Mouse (Mus musculus) ES-E14 (cell line): ENCODE measurements at regions not wholly inside any gene's neighbourhood (a gene's known extent, or its start where the extent isn't known, plus 50 kb on each side); places are given as distances from the start of the nearest gene placed in this dataset.
"Not testable (repeated sequence)": the region's sequence is repeated elsewhere in the genome, so short reads cannot be mapped to it uniquely, and the experiment has no call there.

Experiments
- DNase-seq: peaks from one replicate; pipeline ENCODE4 v3.0.0-alpha.2; 2013; ENCODE audit warnings: low read depth, low spot score
- H3K27ac ChIP-seq: 2 replicates; pipeline ENCODE4 v1.5.1; 2012; ENCODE audit warnings: low read depth, mild to moderate bottlenecking, low read length, moderate library complexity, mixed read lengths; ENCODE audit not compliant: poor library complexity, insufficient read depth, severe bottlenecking
- H3K36me3 ChIP-seq: 2 replicates; pipeline ENCODE4 v1.6.1; 2012; ENCODE audit warnings: mild to moderate bottlenecking, low read length, moderate library complexity, mixed read lengths; ENCODE audit not compliant: control insufficient read depth, poor library complexity, insufficient read depth, severe bottlenecking
- H3K4me1 ChIP-seq, 2 experiments: fragments of 150-350 bp in 1 of 2; sonication (generic) in 1 of 2; 2 replicates each; pipeline ENCODE4 v1.6.1; 2012; ENCODE audit warnings: low read length in 2 of 2, mild to moderate bottlenecking in 1 of 2, mixed read lengths in 1 of 2; ENCODE audit not compliant: control insufficient read depth in 2 of 2, insufficient read depth in 2 of 2, poor library complexity in 1 of 2
- H3K4me3 ChIP-seq, 2 experiments: fragments of 150-350 bp in 1 of 2; sonication (generic) in 1 of 2; 2 replicates each; pipeline ENCODE4 v1.5.1; 2012; ENCODE audit warnings: low read length in 2 of 2, low read depth in 1 of 2, mild to moderate bottlenecking in 1 of 2, mixed read lengths in 1 of 2; ENCODE audit not compliant: insufficient read depth in 1 of 2, poor library complexity in 1 of 2, severe bottlenecking in 1 of 2
- H3K9ac ChIP-seq: 2 replicates; pipeline ENCODE4 v1.6.1; 2012; ENCODE audit warnings: low read depth, mild to moderate bottlenecking, low read length, mixed read lengths; ENCODE audit not compliant: poor library complexity, insufficient read depth, severe bottlenecking
- H3K9me3 ChIP-seq: fragments of 150-350 bp; sonication (generic); 2 replicates; pipeline ENCODE4 v1.6.1; 2012; ENCODE audit warnings: low read depth, mild to moderate bottlenecking, low read length; ENCODE audit not compliant: control insufficient read depth, insufficient read depth
- CHD2 ChIP-seq: IDR thresholded peaks from 2 replicates; pipeline ENCODE4 v1.6.1; 2014; ENCODE audit warnings: mild to moderate bottlenecking, low read depth, low read length, inconsistent platforms
- HCFC1 ChIP-seq: IDR thresholded peaks from 2 replicates; pipeline ENCODE4 v1.6.1; 2012; ENCODE audit warnings: low read length, inconsistent platforms, borderline replicate concordance; ENCODE audit not compliant: insufficient read depth
- MAFK ChIP-seq: IDR thresholded peaks from 2 replicates; pipeline ENCODE4 v1.6.1; 2014; ENCODE audit warnings: mild to moderate bottlenecking, low read depth, low read length, inconsistent platforms; ENCODE audit not compliant: insufficient read depth
- ZC3H11A ChIP-seq: IDR thresholded peaks from 2 replicates; pipeline ENCODE4 v1.6.1; 2012; ENCODE audit warnings: low read depth, mild to moderate bottlenecking, inconsistent platforms, low read length, borderline replicate concordance
- ZNF384 ChIP-seq: IDR thresholded peaks from 2 replicates; pipeline ENCODE4 v1.6.1; 2012; ENCODE audit warnings: low read depth, low read length, inconsistent platforms
- in situ Hi-C, 2 experiments: fragments of 600-800 bp; cut with MboI; formaldehyde crosslinking; loops; one replicate each; pipeline ENCODE4 v1.15.1; 2025; ENCODE audit warnings: low sequenced_read_pairs in 2 of 2, inconsistent platforms in 1 of 2; ENCODE audit not compliant: unreplicated experiment in 2 of 2

DNA sequence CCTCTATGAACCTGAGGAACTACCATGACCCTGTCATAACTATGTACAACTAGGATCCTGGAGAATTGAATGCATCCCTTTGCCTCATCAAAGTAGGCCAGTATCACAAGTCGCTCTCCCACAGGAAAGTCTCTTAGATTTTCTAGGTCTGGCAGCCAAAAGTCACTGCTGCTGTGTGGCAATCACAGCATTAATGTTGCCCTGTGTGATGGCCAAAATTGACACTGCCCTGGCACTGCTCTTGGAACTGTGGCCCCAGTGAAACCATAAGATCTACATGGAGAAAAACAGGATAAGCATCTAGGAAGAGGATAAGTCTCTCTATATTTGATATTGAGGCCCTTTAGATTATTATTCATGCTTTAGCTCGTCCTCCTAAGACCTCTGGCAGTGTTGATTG, 465.7 kb downstream of the Adam6a start:
- no peak for DNase-seq
- Histone ChIP-seq H3K27ac (no peak overlapping the region), H3K9ac (no peak overlapping the region), H3K4me1 (no peaks in the 10 kb centered on the region), H3K36me3 (no peaks in the 10 kb centered on the region), H3K4me3 (no peak overlapping the region), H3K9me3 (no peaks in the 10 kb centered on the region)
- in situ Hi-C loops = no loop called here
- TF ChIP-seq MAFK (no peak), CHD2 (no peak), ZNF384 (no peak), HCFC1 (no peak), ZC3H11A (no peak)

DNA sequence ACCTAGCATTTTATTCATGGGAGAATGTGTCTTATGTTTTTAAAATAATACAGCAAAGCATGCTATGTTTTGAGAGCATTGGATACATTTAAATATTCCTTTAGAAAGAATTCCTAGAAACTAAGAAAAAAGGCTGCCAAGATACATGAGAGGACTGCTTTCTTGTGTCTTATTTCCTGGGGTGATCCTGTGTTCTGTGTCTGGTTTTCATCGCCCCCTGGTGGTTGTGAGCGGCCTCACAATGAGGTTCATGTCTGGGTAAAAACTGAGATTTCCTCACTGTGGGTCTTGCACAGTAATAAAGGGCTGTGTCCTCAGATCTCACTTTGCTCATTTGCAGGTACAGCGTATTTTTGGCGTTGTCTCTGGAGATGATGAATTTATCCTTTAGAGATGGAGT, 469.2 kb downstream of the Adam6a start:
- in situ Hi-C loops, H3K9ac ChIP-seq, H3K27ac ChIP-seq, H3K36me3 ChIP-seq, H3K4me3 ChIP-seq, H3K9me3 ChIP-seq, H3K4me1 ChIP-seq: not testable (repeated sequence)
- peak; percentile 83 for DNase-seq

DNA sequence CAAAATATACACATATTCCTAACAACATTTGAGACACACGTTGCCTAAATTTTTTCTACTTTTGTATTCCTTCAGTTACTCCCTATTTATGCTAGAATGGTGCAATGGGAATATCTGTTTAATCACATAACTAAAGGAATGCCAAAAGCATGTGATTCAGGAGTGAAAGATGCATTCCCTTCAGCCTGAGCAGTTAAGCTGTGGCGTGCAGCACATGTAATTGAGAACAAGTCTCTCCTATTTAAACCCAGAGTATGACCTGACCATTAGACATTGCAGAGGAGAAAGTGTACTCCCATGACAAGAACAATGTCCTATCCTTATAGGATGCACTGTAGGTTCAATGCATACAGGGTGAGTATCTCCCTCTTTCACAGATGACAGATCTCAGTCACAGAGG, 493.3 kb downstream of the Adam6a start:
- not testable (repeated sequence) for H3K36me3 ChIP-seq, DNase-seq, H3K9me3 ChIP-seq, H3K9ac ChIP-seq, H3K4me3 ChIP-seq, H3K4me1 ChIP-seq, H3K27ac ChIP-seq
- in situ Hi-C loops = loop anchor here (5.0 kb wide), 1 partner anchor 65 kb away; no protein-coding TSS in a partner anchor

DNA sequence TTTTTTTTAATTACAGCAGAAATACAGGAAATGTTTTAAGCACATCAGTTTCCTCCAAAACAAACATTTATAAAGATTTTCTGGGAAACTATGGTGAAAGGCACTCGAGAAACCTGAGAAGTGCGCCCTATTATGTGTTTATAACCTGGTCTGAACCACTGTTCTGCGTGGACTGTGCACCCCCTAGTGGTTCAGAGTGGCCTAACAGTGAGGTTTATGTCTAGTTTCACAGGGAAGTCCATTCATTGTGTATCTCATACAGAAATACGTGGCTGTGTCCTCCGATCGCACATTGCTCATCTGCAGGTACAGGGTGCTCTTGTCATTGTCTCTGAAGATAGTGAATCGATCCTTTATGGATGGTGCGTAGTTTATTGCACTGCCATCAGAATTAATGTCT, 504.3 kb downstream of the Adam6a start:
- H3K9ac ChIP-seq, H3K4me1 ChIP-seq, H3K4me3 ChIP-seq, in situ Hi-C loops, H3K27ac ChIP-seq, H3K36me3 ChIP-seq, H3K9me3 ChIP-seq: not testable (repeated sequence)
- peak; percentile 34 for DNase-seq

DNA sequence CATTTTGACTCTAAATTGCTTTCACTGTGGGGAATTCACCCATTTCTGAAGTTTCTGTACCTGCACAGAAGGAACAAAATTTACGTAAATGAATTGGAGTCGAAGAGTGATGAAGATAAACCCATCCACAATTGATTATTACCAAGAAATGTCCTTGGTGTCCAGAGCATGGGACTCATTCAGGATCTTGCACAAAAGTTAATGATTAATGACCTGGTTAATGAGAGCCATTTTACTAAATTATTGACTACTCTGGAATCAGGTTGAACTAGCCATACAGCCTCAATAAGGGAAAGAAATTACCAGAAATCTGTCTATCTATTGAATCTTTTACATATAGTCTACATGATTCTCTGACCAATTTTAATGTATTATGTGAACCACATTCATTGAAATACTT, 509.6 kb downstream of the Adam6a start:
- TF ChIP-seq HCFC1 (no peak), ZNF384 (no peak), MAFK (no peak), ZC3H11A (no peak), CHD2 (no peak)
- DNase-seq = no peak
- no peak overlapping the region for H3K9ac ChIP-seq

More for the DNA sequence above, 509.6 kb downstream of the Adam6a start:
- Histone ChIP-seq H3K4me1 (no peaks in the 10 kb centered on the region), H3K27ac (no peak overlapping the region), H3K36me3 (no peaks in the 10 kb centered on the region), H3K4me3 (no peak overlapping the region), H3K9me3 (no peaks in the 10 kb centered on the region)
- in situ Hi-C loops = no loop called here
